Mouse (Mus musculus): Measurements from ENCODE around the gene Znrd1. TPM values are rescaled to one million over a fixed set of nuclear protein-coding genes. Genes with fewer than 3 reads are reported as not detected.
"Not testable (repeated sequence)": the region's sequence is repeated elsewhere in the genome, so short reads cannot be mapped to it uniquely, and the experiment has no call there.

Gene Znrd1
- polyA plus RNA-seq, 1 experiment from 2014 or later: 97.6 TPM

DNA sequence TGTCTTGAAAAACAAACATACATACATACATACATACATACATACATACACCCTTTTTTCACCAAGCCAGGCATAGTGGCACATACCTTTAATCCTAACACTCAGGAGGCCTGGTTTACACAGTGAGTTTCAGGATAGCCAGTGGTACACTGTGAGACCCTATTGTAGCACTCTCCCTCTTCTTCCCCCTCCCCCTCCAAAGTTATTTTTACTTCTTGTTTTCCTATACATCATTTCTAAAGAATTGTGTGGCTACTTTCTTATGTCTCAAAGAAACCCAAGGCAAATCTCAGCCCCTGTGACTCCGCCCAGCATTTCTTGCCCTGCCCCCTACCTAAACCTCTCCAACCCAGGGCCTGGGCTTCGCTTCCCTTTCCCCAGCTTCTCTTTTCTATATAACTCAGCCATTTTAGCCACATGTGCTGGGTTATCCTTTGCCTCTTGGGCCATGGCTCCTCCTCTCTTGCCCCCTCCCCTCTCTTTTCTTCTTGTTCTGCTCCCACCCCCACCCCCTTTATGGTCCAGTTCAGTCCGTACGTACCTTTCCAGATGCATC, 35.5 kb upstream of the Znrd1 start:
- H3K4me1 ChIP-seq (ENCODE audit: control insufficient read depth, insufficient read depth, low read length): peaks cover 4% of the 10 kb centered on the region; the same call in 1 of the 2 replicates
- no peak overlapping the region for H3K9ac ChIP-seq (ENCODE audit: low read depth, low read length)
- no peak for ATAC-seq (ENCODE audit: low FRiP score, low TSS enrichment)
- no peak overlapping the region for H3K4me3 ChIP-seq (ENCODE audit: low read length)
- WGBS: 90% methylated on average over 4 of the region's 4 CpGs
- peaks cover 9% of the 10 kb centered on the region for H3K27me3 ChIP-seq (ENCODE audit: control insufficient read depth, insufficient read depth, low read length)
- H3K27ac ChIP-seq (ENCODE audit: low read depth, low read length): no peak overlapping the region
- no peaks in the 10 kb centered on the region for H3K9me3 ChIP-seq (ENCODE audit: control insufficient read depth, low read length)
- H3K36me3 ChIP-seq (ENCODE audit: control insufficient read depth, insufficient read depth, low read length): no peaks in the 10 kb centered on the region
- no peak overlapping the region for H3K4me2 ChIP-seq (replicated peaks; ENCODE audit: low read depth, low read length)

DNA sequence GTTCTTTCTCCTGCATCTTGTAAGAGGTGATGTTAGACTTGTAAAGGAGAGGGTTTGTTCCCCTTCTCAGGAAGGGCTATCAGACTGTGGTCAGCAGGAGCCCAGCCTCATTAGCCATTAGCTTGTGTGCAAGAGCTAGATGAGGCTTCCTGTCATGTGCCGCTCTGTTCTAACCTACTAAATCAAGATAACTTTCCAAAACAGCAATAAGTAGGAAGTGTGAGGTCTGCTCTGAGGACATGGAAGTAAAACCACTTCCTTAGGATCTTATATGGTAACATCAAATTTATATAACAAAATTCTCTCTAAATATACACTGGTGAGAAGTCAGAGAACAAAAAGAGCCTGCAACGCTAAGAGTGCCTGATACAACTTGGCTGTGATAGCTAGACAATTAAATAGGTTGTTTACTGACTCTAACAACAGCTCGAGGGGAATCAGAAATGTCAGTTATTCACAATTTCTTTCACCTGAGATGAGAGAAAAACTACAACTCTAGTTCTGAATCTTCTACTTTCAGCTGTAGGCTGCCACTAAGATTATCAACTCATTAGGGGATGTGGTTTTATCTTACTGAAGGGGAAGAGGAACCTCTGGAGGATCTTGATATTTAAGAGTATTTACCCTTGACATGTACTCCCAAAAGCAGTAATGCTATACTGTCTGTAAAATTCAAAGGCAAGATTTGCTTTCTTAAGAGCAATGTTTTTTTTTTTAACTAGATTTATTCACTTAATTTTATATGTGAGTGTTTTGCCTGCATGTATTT, 34.2 kb upstream of the Znrd1 start:
- H3K9ac ChIP-seq (ENCODE audit: low read depth, low read length): no peak overlapping the region
- WGBS: 66% methylated on average over 3 of the region's 3 CpGs
- no peaks in the 10 kb centered on the region for H3K36me3 ChIP-seq (ENCODE audit: control insufficient read depth, insufficient read depth, low read length)
- H3K27me3 ChIP-seq (ENCODE audit: control insufficient read depth, insufficient read depth, low read length): peaks cover 19% of the 10 kb centered on the region
- ATAC-seq (ENCODE audit: low FRiP score, low TSS enrichment): no peak
- no peak overlapping the region for H3K27ac ChIP-seq (ENCODE audit: low read depth, low read length)
- peaks cover 4% of the 10 kb centered on the region; the same call in 1 of the 2 replicates for H3K4me1 ChIP-seq (ENCODE audit: control insufficient read depth, insufficient read depth, low read length)
- H3K4me2 ChIP-seq (replicated peaks; ENCODE audit: low read depth, low read length): no peak overlapping the region
- no peaks in the 10 kb centered on the region for H3K9me3 ChIP-seq (ENCODE audit: control insufficient read depth, low read length)
- no peak overlapping the region for H3K4me3 ChIP-seq (ENCODE audit: low read length)

DNA sequence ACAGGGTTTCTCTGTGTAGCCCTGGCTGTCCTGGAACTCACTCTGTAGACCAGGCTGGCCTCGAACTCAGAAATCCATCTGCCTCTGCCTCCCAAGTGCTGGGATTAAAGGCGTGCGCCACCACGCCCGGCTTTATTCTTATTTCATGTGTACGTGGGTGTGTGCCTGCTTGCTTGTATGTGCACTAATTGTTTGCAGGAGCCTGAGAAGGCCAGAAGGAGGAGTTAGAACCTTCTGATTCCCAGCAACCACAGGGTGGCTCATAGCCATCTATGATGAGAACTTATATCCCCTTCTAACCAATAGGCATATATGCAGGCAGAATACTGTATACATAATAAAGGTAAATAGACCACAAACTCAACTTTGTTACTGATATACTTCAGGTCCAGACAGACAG, 32.3 kb upstream of the Znrd1 start:
- not testable (repeated sequence) for ATAC-seq (ENCODE audit: low FRiP score, low TSS enrichment); H3K9ac ChIP-seq (ENCODE audit: low read depth, low read length)
- 95% methylated on average over 5 of the region's 6 CpGs for WGBS

DNA sequence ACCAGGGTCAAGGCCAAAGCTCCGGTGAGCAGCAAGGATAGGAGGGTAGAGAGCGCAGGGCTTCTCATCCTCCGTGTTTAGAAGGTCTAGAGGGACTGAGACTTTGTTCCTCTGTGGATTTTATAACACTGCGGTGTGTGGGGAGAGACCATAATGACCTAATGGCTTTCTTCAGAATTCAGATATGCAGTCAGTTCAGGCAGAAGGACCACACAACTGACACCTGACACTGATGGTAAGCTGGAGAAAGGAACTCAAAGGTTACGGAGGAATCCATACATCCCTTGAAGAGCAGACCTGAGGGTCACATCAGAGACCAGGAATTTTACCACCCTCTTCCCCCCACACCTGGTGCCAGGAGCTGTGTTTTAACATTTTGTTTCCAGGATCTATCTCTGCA, 31.1 kb upstream of the Znrd1 start, which contains the start of gene H2-M5:
TSS of gene H2-M5 (minus strand) at position 101 of the 400 bp plus-strand sequence.
- no peaks in the 10 kb centered on the region for H3K9me3 ChIP-seq (ENCODE audit: control insufficient read depth, low read length)
- 20% methylated on average over 5 of the region's 5 CpGs for WGBS
- H3K4me2 ChIP-seq (replicated peaks; ENCODE audit: low read depth, low read length): peak within 1 kb of the TSS; percentile 16
- no peak for ATAC-seq (ENCODE audit: low FRiP score, low TSS enrichment)
- H3K27ac ChIP-seq (ENCODE audit: low read depth, low read length): no peak within 1 kb of the TSS
- H3K9ac ChIP-seq (ENCODE audit: low read depth, low read length): no peak within 1 kb of the TSS
- no peaks in the 10 kb centered on the region for H3K4me1 ChIP-seq (ENCODE audit: control insufficient read depth, insufficient read depth, low read length)
- H3K36me3 ChIP-seq (ENCODE audit: control insufficient read depth, insufficient read depth, low read length): no peaks in the 10 kb centered on the region
- peak within 1 kb of the TSS; percentile 15; the same call in 1 of the 2 replicates for H3K4me3 ChIP-seq (ENCODE audit: low read length)
- H3K27me3 ChIP-seq (ENCODE audit: control insufficient read depth, insufficient read depth, low read length): peaks cover 23% of the 10 kb centered on the region

More for the DNA sequence above, 32.3 kb upstream of the Znrd1 start:
- H3K4me3 ChIP-seq (ENCODE audit: low read length); H3K9me3 ChIP-seq (ENCODE audit: control insufficient read depth, low read length); H3K27ac ChIP-seq (ENCODE audit: low read depth, low read length); H3K4me1 ChIP-seq (ENCODE audit: control insufficient read depth, insufficient read depth, low read length); H3K4me2 ChIP-seq (replicated peaks; ENCODE audit: low read depth, low read length); H3K36me3 ChIP-seq (ENCODE audit: control insufficient read depth, insufficient read depth, low read length): not testable (repeated sequence)
- H3K27me3 ChIP-seq (ENCODE audit: control insufficient read depth, insufficient read depth, low read length): peaks cover 23% of the 10 kb centered on the region

DNA sequence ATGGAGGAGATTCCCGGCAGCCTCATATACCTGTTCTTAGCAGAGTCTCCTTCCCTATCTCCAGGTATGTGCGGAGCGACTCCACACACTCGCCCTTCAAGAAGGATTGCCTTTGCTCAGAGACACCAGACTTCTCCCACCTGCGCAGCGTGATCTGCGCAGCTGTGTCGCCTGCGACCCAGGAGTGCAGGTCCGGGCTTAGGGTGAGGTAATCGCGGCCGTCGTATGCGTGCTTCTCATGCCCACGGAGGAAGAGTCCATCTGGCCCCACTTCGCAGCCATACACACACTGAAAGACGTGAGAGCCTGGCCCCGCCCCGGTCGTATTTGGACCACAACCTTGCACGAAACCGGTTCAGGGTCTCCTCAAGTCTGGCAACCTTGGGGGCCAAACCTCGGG, 30.1 kb upstream of the Znrd1 start:
- Histone ChIP-seq H3K9me3 (ENCODE audit: control insufficient read depth, low read length) (no peaks in the 10 kb centered on the region), H3K36me3 (ENCODE audit: control insufficient read depth, insufficient read depth, low read length) (no peaks in the 10 kb centered on the region), H3K27me3 (ENCODE audit: control insufficient read depth, insufficient read depth, low read length) (peaks cover 23% of the 10 kb centered on the region), H3K4me3 (ENCODE audit: low read length) (peak overlapping the region; percentile 15; the same call in 1 of the 2 replicates), H3K9ac (ENCODE audit: low read depth, low read length) (no peak overlapping the region), H3K27ac (ENCODE audit: low read depth, low read length) (no peak overlapping the region), H3K4me2 (replicated peaks; ENCODE audit: low read depth, low read length) (peak overlapping the region; percentile 16), H3K4me1 (ENCODE audit: control insufficient read depth, insufficient read depth, low read length) (no peaks in the 10 kb centered on the region)
- no peak; the same call in 1 of the 2 replicates for ATAC-seq (ENCODE audit: low FRiP score, low TSS enrichment)
- WGBS: 7% methylated on average over 24 of the region's 24 CpGs

DNA sequence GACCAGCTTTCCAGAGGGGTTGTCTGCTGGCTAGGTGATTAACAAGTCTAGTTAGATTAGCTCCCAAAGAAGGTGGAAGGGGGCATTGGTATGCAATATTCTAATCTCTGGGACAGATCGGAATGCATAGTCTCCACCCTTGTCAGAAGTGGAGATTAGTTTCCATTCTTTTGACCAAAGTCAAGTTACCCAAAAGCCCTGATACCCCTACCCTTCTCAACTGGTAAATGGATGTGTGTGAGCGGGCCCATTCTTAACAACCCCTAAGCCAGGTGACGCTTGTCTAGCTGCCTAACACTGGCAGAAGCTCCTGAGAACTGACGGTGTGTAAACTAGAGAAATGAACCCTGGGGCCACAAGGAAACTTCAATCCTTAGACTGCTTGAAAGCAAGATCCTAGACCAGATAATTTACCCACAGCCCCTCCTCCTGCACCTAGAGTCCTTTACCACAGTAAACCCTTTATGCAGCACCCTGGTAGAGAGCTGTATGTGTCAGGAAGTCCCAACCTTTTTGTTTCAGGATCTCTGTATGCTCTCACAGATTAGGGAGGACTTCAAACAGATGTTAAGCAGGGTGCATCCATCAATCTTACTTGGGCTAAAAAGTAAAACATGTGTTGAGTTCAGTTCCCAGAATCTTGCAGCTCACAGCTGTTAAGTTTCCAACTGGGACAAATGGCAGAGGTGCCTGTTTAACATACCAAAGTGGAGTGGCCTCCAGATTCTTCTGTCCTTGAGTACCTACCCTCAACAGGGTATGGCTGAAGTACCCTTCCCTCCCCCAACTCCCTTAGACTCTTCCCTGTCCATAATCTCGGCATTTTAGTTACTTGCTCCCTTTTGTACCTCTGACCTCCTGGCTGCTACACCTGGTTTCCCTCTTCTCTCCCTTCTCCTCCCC, 24.1 kb upstream of the Znrd1 start:
- no peaks in the 10 kb centered on the region for H3K9me3 ChIP-seq (ENCODE audit: control insufficient read depth, low read length)
- no peaks in the 10 kb centered on the region for H3K36me3 ChIP-seq (ENCODE audit: control insufficient read depth, insufficient read depth, low read length)
- H3K4me2 ChIP-seq (replicated peaks; ENCODE audit: low read depth, low read length): peak overlapping the region; percentile 33
- peaks cover 10% of the 10 kb centered on the region; the same call in 1 of the 2 replicates for H3K4me1 ChIP-seq (ENCODE audit: control insufficient read depth, insufficient read depth, low read length)
- no peak overlapping the region for H3K27ac ChIP-seq (ENCODE audit: low read depth, low read length)
- H3K9ac ChIP-seq (ENCODE audit: low read depth, low read length): no peak overlapping the region
- 0 out of 2 replicates have a peak, but pooled peaks have one; percentile 20 for ATAC-seq (ENCODE audit: low FRiP score, low TSS enrichment)
- H3K27me3 ChIP-seq (ENCODE audit: control insufficient read depth, insufficient read depth, low read length): peaks cover 4% of the 10 kb centered on the region; the same call in 1 of the 2 replicates
- WGBS: 24% methylated on average over 5 of the region's 5 CpGs
- no peak overlapping the region for H3K4me3 ChIP-seq (ENCODE audit: low read length)

DNA sequence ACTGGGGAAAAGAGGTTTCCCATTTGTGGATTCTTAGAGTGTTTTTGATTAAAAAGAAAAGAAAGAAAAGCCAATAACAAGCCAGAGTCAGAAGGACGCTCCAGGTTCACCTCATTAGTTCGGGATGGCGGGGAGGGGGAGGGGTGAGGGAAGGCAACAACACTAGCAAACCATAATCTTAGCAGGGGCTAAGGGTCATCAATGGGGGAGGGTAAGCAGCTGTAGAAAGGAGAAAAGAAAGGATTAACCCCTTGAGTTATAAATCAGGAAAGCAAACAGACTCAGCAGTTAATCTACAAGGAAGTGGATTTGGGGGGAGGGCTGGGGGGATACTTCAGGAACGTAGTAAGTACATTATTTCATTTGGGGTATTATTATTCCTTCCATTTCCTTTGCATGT, 23.5 kb upstream of the Znrd1 start:
- Histone ChIP-seq H3K27ac (ENCODE audit: low read depth, low read length) (no peak overlapping the region), H3K9me3 (ENCODE audit: control insufficient read depth, low read length) (no peaks in the 10 kb centered on the region), H3K36me3 (ENCODE audit: control insufficient read depth, insufficient read depth, low read length) (no peaks in the 10 kb centered on the region), H3K9ac (ENCODE audit: low read depth, low read length) (no peak overlapping the region), H3K27me3 (ENCODE audit: control insufficient read depth, insufficient read depth, low read length) (no peaks in the 10 kb centered on the region), H3K4me3 (ENCODE audit: low read length) (peak overlapping the region; percentile 9; the same call in 1 of the 2 replicates), H3K4me2 (replicated peaks; ENCODE audit: low read depth, low read length) (peak overlapping the region; percentile 33), H3K4me1 (ENCODE audit: control insufficient read depth, insufficient read depth, low read length) (peaks cover 10% of the 10 kb centered on the region; the same call in 1 of the 2 replicates)
- ATAC-seq (ENCODE audit: low FRiP score, low TSS enrichment): no peak
- WGBS: 2% methylated on average over 4 of the region's 4 CpGs

DNA sequence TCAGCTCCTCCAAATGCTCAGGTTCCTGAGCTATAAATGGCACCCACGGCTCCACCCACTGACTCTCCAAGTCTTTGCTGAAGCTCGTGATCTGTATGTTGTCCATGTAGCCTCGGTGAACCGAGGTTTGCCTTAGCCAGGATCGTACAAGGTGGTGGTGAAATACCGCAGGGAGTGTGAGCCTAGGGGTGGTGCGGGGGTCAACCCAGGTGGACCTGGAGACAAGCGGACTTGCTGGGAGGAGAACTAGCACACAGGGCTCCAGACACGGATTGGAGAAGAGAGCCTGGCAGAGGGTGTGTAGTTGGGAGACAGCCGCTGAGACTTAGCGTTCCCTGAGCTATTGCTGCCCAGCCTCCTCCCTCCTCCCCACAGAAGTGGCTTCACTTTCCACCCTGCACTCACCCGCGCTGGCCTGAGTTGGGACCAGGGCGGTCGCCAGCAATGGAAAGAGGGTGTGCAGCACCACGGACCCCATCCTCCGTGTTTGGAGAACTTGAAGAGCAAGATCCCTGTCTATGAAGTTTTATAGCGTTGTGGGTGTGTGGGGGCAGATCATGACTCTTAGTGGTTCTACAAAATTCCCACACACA, 23.0 kb upstream of the Znrd1 start, which contains the start of gene 2410137M14Rik:
TSS of gene 2410137M14Rik (minus strand) at position 17 of the 593 bp plus-strand sequence.
- Histone ChIP-seq H3K4me3 (ENCODE audit: low read length) (peak within 1 kb of the TSS; percentile 9; the same call in 1 of the 2 replicates), H3K4me1 (ENCODE audit: control insufficient read depth, insufficient read depth, low read length) (peaks cover 10% of the 10 kb centered on the region; the same call in 1 of the 2 replicates), H3K27me3 (ENCODE audit: control insufficient read depth, insufficient read depth, low read length) (no peaks in the 10 kb centered on the region), H3K9ac (ENCODE audit: low read depth, low read length) (no peak within 1 kb of the TSS), H3K4me2 (replicated peaks; ENCODE audit: low read depth, low read length) (peak within 1 kb of the TSS; percentile 33), H3K36me3 (ENCODE audit: control insufficient read depth, insufficient read depth, low read length) (no peaks in the 10 kb centered on the region), H3K9me3 (ENCODE audit: control insufficient read depth, low read length) (no peaks in the 10 kb centered on the region), H3K27ac (ENCODE audit: low read depth, low read length) (no peak within 1 kb of the TSS)
- ATAC-seq (ENCODE audit: low FRiP score, low TSS enrichment): peak; percentile 62
- 7% methylated on average over 18 of the region's 18 CpGs for WGBS
